In genomic region chr10:121310511-121311221, GRCm38 (mm10) we compare ENCODE assay signal across 9 mouse cellular contexts. TPM values are rescaled to one million over a fixed set of nuclear protein-coding genes. Genes with fewer than 3 reads are reported as not detected.
A peak's percentile ranks its signal among the peaks of the same experiment; 100 is the strongest.
DNase-seq lines count a peak whose midpoint lies in the region; ATAC-seq lines count a peak whose summit lies in the region.
"Had no signal": no experiment of that assay in that cellular context is flagged by ENCODE, and none has a peak within 500 bp of the region (broad histone marks: within the 10 kb centered on the region; RNA-seq: fewer than 3 reads in every experiment).

No protein-coding gene starts in this region.

- DNase-seq in urinary bladder, adult 18-20 months (ENCODE audit: low spot score in 2 of 2): peak; percentile 25 to 58
- DNase-seq in urinary bladder, postnatal 10 days (ENCODE audit: low spot score): no peak
- peak; percentile 33 for DNase-seq in liver
- peak; percentile 92 for DNase-seq in midbrain, embryonic 14.5 days
- DNase-seq in splenic B cell, adult 2 months (ENCODE audit: low read depth, low spot score): peak; percentile 42

- H3K9me3 ChIP-seq in embryonic facial prominence, embryonic 12.5 days: no peaks in the 10 kb centered on the region
- no peaks in the 10 kb centered on the region for H3K9me3 ChIP-seq in heart, embryonic 12.5 days (replicated peaks)
- no peaks in the 10 kb centered on the region for H3K9me3 ChIP-seq in kidney, embryonic 16.5 days (ENCODE audit: low read length)
- no peaks in the 10 kb centered on the region for H3K9me3 ChIP-seq in midbrain, embryonic 14.5 days (ENCODE audit: control insufficient read depth, low read length)

- peak overlapping the region; percentile 98 for H3K4me2 ChIP-seq in embryonic facial prominence, embryonic 12.5 days (replicated peaks)
- peak overlapping the region; percentile 99 for H3K4me2 ChIP-seq in heart, embryonic 12.5 days
- peak overlapping the region; percentile 98 for H3K4me2 ChIP-seq in kidney, embryonic 16.5 days (replicated peaks; ENCODE audit: low read depth, low read length)
- H3K4me2 ChIP-seq in midbrain, embryonic 14.5 days (ENCODE audit: low read length): peak overlapping the region; percentile 82

- peak overlapping the region; percentile 59 for H3K4me3 ChIP-seq in embryonic facial prominence, embryonic 12.5 days
- peak overlapping the region; percentile 63 for H3K4me3 ChIP-seq in heart, embryonic 12.5 days
- H3K4me3 ChIP-seq in kidney, embryonic 16.5 days (ENCODE audit: low read length): peak overlapping the region; percentile 63
- H3K4me3 ChIP-seq in midbrain, embryonic 14.5 days (replicated peaks; ENCODE audit: low read depth, low read length): peak overlapping the region; percentile 82

- no peaks in the 10 kb centered on the region for H3K36me3 ChIP-seq in embryonic facial prominence, embryonic 12.5 days
- H3K36me3 ChIP-seq in heart, embryonic 12.5 days: no peaks in the 10 kb centered on the region
- no peaks in the 10 kb centered on the region for H3K36me3 ChIP-seq in kidney, embryonic 16.5 days (ENCODE audit: insufficient read depth, low read length)
- no peaks in the 10 kb centered on the region for H3K36me3 ChIP-seq in midbrain, embryonic 14.5 days (ENCODE audit: control insufficient read depth, insufficient read depth, low read length)
- H3K36me3 ChIP-seq in splenic B cell, adult 2 months (ENCODE audit: control insufficient read depth, insufficient read depth, low read length, poor library complexity, severe bottlenecking): no peaks in the 10 kb centered on the region

- 1% methylated on average over 77 of the region's 77 CpGs for WGBS in embryonic facial prominence, embryonic 12.5 days
- under 1% methylated on average over 76 of the region's 77 CpGs for WGBS in heart, embryonic 12.5 days
- WGBS in kidney, embryonic 16.5 days: under 1% methylated on average over 77 of the region's 77 CpGs
- WGBS in midbrain, embryonic 14.5 days: under 1% methylated on average over 77 of the region's 77 CpGs

- H3K4me1 ChIP-seq in embryonic facial prominence, embryonic 12.5 days: peaks cover 21% of the 10 kb centered on the region
- H3K4me1 ChIP-seq in heart, embryonic 12.5 days (replicated peaks): peaks cover 16% of the 10 kb centered on the region
- H3K4me1 ChIP-seq in kidney, embryonic 16.5 days (ENCODE audit: insufficient read depth, low read length): peaks cover 18% of the 10 kb centered on the region
- peaks cover 14% of the 10 kb centered on the region; the same call in 1 of the 2 replicates for H3K4me1 ChIP-seq in midbrain, embryonic 14.5 days (ENCODE audit: control insufficient read depth, insufficient read depth, low read length)

- H3K9ac ChIP-seq in embryonic facial prominence, embryonic 12.5 days: peak overlapping the region; percentile 60
- H3K9ac ChIP-seq in heart, embryonic 12.5 days: peak overlapping the region; percentile 58
- H3K9ac ChIP-seq in kidney, embryonic 16.5 days (replicated peaks; ENCODE audit: low read length): peak overlapping the region; percentile 54
- peak overlapping the region; percentile 92 for H3K9ac ChIP-seq in midbrain, embryonic 14.5 days (replicated peaks; ENCODE audit: low read length)

- peaks cover 38% of the 10 kb centered on the region for H3K27me3 ChIP-seq in embryonic facial prominence, embryonic 12.5 days
- peaks cover 65% of the 10 kb centered on the region for H3K27me3 ChIP-seq in heart, embryonic 12.5 days (replicated peaks)
- H3K27me3 ChIP-seq in kidney, embryonic 16.5 days (ENCODE audit: insufficient read depth, low read length): peaks cover 48% of the 10 kb centered on the region
- no peaks in the 10 kb centered on the region for H3K27me3 ChIP-seq in midbrain, embryonic 14.5 days (ENCODE audit: control insufficient read depth, insufficient read depth, low read length)
- H3K27me3 ChIP-seq in splenic B cell, adult 2 months (ENCODE audit: control insufficient read depth, insufficient read depth, low read length, poor library complexity, severe bottlenecking): no peaks in the 10 kb centered on the region

- H3K27ac ChIP-seq in embryonic facial prominence, embryonic 12.5 days: peak overlapping the region; percentile 58
- H3K27ac ChIP-seq in heart, embryonic 12.5 days (ENCODE audit: poor library complexity, severe bottlenecking): no peak overlapping the region
- H3K27ac ChIP-seq in kidney, embryonic 16.5 days (ENCODE audit: low read length): no peak overlapping the region
- peak overlapping the region; percentile 94 for H3K27ac ChIP-seq in midbrain, embryonic 14.5 days (replicated peaks; ENCODE audit: low read depth, low read length)

- peak; percentile 77 for ATAC-seq in embryonic facial prominence, embryonic 12.5 days (ENCODE audit: insufficient number of reproducible peaks, insufficient read depth, low FRiP score, low TSS enrichment)
- peak; percentile 69 for ATAC-seq in heart, embryonic 12.5 days (ENCODE audit: insufficient number of reproducible peaks, low FRiP score)
- ATAC-seq in kidney, embryonic 16.5 days (ENCODE audit: low FRiP score, low TSS enrichment): peak; percentile 89
- ATAC-seq in midbrain, embryonic 14.5 days (ENCODE audit: low FRiP score, low TSS enrichment): peak; percentile 88

RNA-seq across cellular contexts. Expression of gene Tbc1d30, which starts 40.4 kb away (rescaled TPM):
- 2.0 and 2.8 TPM in 2 replicates for polyA plus RNA-seq in embryonic facial prominence, embryonic 12.5 days (2016; fragmentation: Nextera tagmentation; extraction: Ambion mirVana)
- 1.3 and 1.4 TPM in 2 replicates for polyA plus RNA-seq in heart, embryonic 12.5 days (2016; fragmentation: Nextera tagmentation; extraction: Ambion mirVana)
- polyA plus RNA-seq in kidney, embryonic 16.5 days (2015; fragmentation: Nextera tagmentation; extraction: Ambion mirVana): 0.80 and 0.95 TPM in 2 replicates
- 16.6 and 17.0 TPM in 2 replicates for polyA plus RNA-seq in midbrain, embryonic 14.5 days (2014; fragmentation: Nextera tagmentation; extraction: Ambion mirVana)
- polyA plus RNA-seq: C2C12 had no signal

RNA-seq across cellular contexts. Expression of gene Gns, which starts 54.2 kb away (rescaled TPM):
- 53.4 and 55.6 TPM in 2 replicates for polyA plus RNA-seq in embryonic facial prominence, embryonic 12.5 days (2016; fragmentation: Nextera tagmentation; extraction: Ambion mirVana)
- polyA plus RNA-seq in heart, embryonic 12.5 days (2016; fragmentation: Nextera tagmentation; extraction: Ambion mirVana): 40.2 and 40.3 TPM in 2 replicates
- 52.4 and 58.5 TPM in 2 replicates for polyA plus RNA-seq in kidney, embryonic 16.5 days (2015; fragmentation: Nextera tagmentation; extraction: Ambion mirVana)
- polyA plus RNA-seq in midbrain, embryonic 14.5 days (2014; fragmentation: Nextera tagmentation; extraction: Ambion mirVana): 36.5 and 47.2 TPM in 2 replicates

Comparison
In these comparisons a context has a peak if more than half of its experiments do, and no peak if none do; other contexts are left out.
1. H3K27ac ChIP-seq: peak in embryonic facial prominence, embryonic 12.5 days (single experiment) and midbrain, embryonic 14.5 days (single experiment); none in heart, embryonic 12.5 days (single experiment) and kidney, embryonic 16.5 days (single experiment).
2. Peak in every context shown above with its lines, with median percentiles within 50 percentile points of each other: ATAC-seq, H3K4me2 ChIP-seq, H3K4me3 ChIP-seq and H3K9ac ChIP-seq.